Comparison of ENCODE assay signal across 34 mouse cellular contexts in genomic region chr11:82023769-82024168, GRCm38 (mm10). TPM values are rescaled to one million over a fixed set of nuclear protein-coding genes. Genes with fewer than 3 reads are reported as not detected.
DNase-seq lines count a peak whose midpoint lies in the region.
"Had no signal": no experiment of that assay in that cellular context is flagged by ENCODE, and none has a peak within 500 bp of the region (broad histone marks: within the 10 kb centered on the region; RNA-seq: fewer than 3 reads in every experiment).

No protein-coding gene starts in this region.

- H3K27ac ChIP-seq in macrophage: peak overlapping the region; percentile 94
- H3K27ac ChIP-seq: forebrain, embryonic 13.5 days; hindbrain, embryonic 10.5 days; intestine, embryonic 15.5 days; liver, embryonic 13.5 days; midbrain, embryonic 13.5 days; neural tube, embryonic 12.5 days; stomach, postnatal 0 days had no signal

- peak; percentile 26 for DNase-seq in lung, postnatal 36 days
- no peak for DNase-seq in lung, postnatal 25 days (ENCODE audit: low spot score)
- DNase-seq in adrenal gland, postnatal 14 days: peak; percentile 73
- no peak for DNase-seq in urinary bladder, postnatal 25 days (ENCODE audit: low spot score)
- DNase-seq in thymus, postnatal 25 days: no peak
- DNase-seq in spleen, postnatal 4 days (ENCODE audit: low spot score in 2 of 2): no peak
- DNase-seq: cerebellum, adult 8-10 months; cerebellum, postnatal 36 days; heart, postnatal 10 days; kidney, postnatal 25 days; liver, embryonic 13.5 days; lung, embryonic 14.5 days; retina, postnatal 1 day; right cerebral cortex, postnatal 4 days; thymus, adult 2 months had no signal

- H3K36me3 ChIP-seq in macrophage (ENCODE audit: inconsistent target): no peaks in the 10 kb centered on the region
- H3K36me3 ChIP-seq: heart, embryonic 12.5 days; hindbrain, embryonic 10.5 days; intestine, embryonic 15.5 days; liver, embryonic 13.5 days; midbrain, embryonic 13.5 days; neural tube, embryonic 12.5 days had no signal

- 9% methylated on average over 4 of the region's 4 CpGs for WGBS in macrophage (ENCODE audit: missing documents)

- no peaks in the 10 kb centered on the region for H3K79me2 ChIP-seq in macrophage (ENCODE audit: inconsistent target)

- no peak overlapping the region for H3K4me3 ChIP-seq in macrophage (ENCODE audit: inconsistent target)
- H3K4me3 ChIP-seq: forebrain, embryonic 13.5 days; heart, embryonic 12.5 days; hindbrain, embryonic 10.5 days; intestine, embryonic 15.5 days; liver, embryonic 13.5 days; midbrain, embryonic 13.5 days; neural tube, embryonic 12.5 days had no signal

RNA-seq across cellular contexts. Expression of gene Ccl2, which starts 11.6 kb away (rescaled TPM):
- 1.4 and 1.9 TPM in 2 replicates for total RNA-seq in adrenal gland, postnatal 14 days (2021)
- total RNA-seq in macrophage (2018; cell fraction: chromatin; rRNA removed): 1,000 to 10,000 TPM in 1 of 26 experiments, 100 to 1,000 TPM in 20, 10 to 100 TPM in 5; 19.2 to 1,498 (median 228) TPM
- 1,000 to 10,000 TPM in 10 of 26 experiments, 100 to 1,000 TPM in 13, 10 to 100 TPM in 3; 77.3 to 3,885 (median 584) TPM for total RNA-seq in macrophage (2018; cell fraction: cytosol; rRNA removed)
- 1,000 to 10,000 TPM in 12 of 26 experiments, 100 to 1,000 TPM in 13, 10 to 100 TPM in 1; 57.9 to 3,876 (median 952) TPM for total RNA-seq in macrophage (2018; cell fraction: nucleus; rRNA removed)
- polyA plus RNA-seq in macrophage (2018): 58.0 to 939 TPM (median 78.4 TPM) in 3 replicates
- total RNA-seq: left cerebral cortex, postnatal 36 days had no signal
- polyA plus RNA-seq: activated CD4-positive, CD25-positive, alpha-beta regulatory T cell, adult 4 months had no signal

RNA-seq across cellular contexts. Expression of gene Gm17268, which starts 14.6 kb away (rescaled TPM):
- total RNA-seq in adrenal gland, postnatal 14 days (2021): not detected in 2 replicates
- not detected for total RNA-seq in macrophage (2018; cell fraction: chromatin; rRNA removed)
- total RNA-seq in macrophage (2018; cell fraction: cytosol; rRNA removed): not detected
- not detected for total RNA-seq in macrophage (2018; cell fraction: nucleus; rRNA removed)
- not detected in 3 replicates for polyA plus RNA-seq in macrophage (2018)
- total RNA-seq: gastrocnemius, adult 8-10 months; heart, postnatal 10 days; layer of hippocampus, adult 8-10 months; left cerebral cortex, postnatal 36 days; MEL had no signal
- polyA plus RNA-seq: activated CD4-positive, CD25-positive, alpha-beta regulatory T cell, adult 4 months; C2C12; embryonic facial prominence, embryonic 14.5 days; forebrain, embryonic 13.5 days; gonadal fat pad, adult 2 months; heart, embryonic 12.5 days; hindbrain, embryonic 10.5 days; hindbrain, embryonic 16.5 days; intestine, embryonic 15.5 days; kidney, embryonic 14.5 days; limb, embryonic 14.5 days; liver, embryonic 13.5 days; lung, embryonic 14.5 days; midbrain, embryonic 13.5 days; neural tube, embryonic 12.5 days; stomach, postnatal 0 days; thymus, adult 2 months had no signal

RNA-seq across cellular contexts. Expression of gene Ccl7, which starts 21.7 kb away (rescaled TPM):
- not detected in 2 replicates for total RNA-seq in adrenal gland, postnatal 14 days (2021)
- total RNA-seq in macrophage (2018; cell fraction: chromatin; rRNA removed): 1,000 to 10,000 TPM in 1 of 26 experiments, 100 to 1,000 TPM in 21, 10 to 100 TPM in 4; 14.4 to 1,116 (median 244) TPM
- 1,000 to 10,000 TPM in 10 of 26 experiments, 100 to 1,000 TPM in 13, 10 to 100 TPM in 3; 66.4 to 3,319 (median 600) TPM for total RNA-seq in macrophage (2018; cell fraction: cytosol; rRNA removed)
- 1,000 to 10,000 TPM in 13 of 26 experiments, 100 to 1,000 TPM in 12, 10 to 100 TPM in 1; 64.5 to 3,972 (median 989) TPM for total RNA-seq in macrophage (2018; cell fraction: nucleus; rRNA removed)
- polyA plus RNA-seq in macrophage (2018): 66.8 to 1,194 TPM (median 74.2 TPM) in 3 replicates
- total RNA-seq: layer of hippocampus, adult 8-10 months; MEL had no signal
- polyA plus RNA-seq: activated CD4-positive, CD25-positive, alpha-beta regulatory T cell, adult 4 months; forebrain, embryonic 13.5 days; hindbrain, embryonic 10.5 days had no signal

RNA-seq across cellular contexts. Expression of gene Ccl11, which starts 33.9 kb away (rescaled TPM):
- 5.1 and 7.8 TPM in 2 replicates for total RNA-seq in adrenal gland, postnatal 14 days (2021)
- not detected for total RNA-seq in macrophage (2018; cell fraction: chromatin; rRNA removed)
- not detected for total RNA-seq in macrophage (2018; cell fraction: cytosol; rRNA removed)
- 1 to 10 TPM in 1 of 26 experiments, not detected in 25; 1.2 TPM for total RNA-seq in macrophage (2018; cell fraction: nucleus; rRNA removed)
- polyA plus RNA-seq in macrophage (2018): not detected in 3 replicates
- total RNA-seq: layer of hippocampus, adult 8-10 months; MEL had no signal
- polyA plus RNA-seq: activated CD4-positive, CD25-positive, alpha-beta regulatory T cell, adult 4 months; forebrain, embryonic 13.5 days; hindbrain, embryonic 10.5 days; midbrain, embryonic 13.5 days had no signal

RNA-seq across cellular contexts. Expression of gene Asic2, which starts 55.5 kb away (rescaled TPM):
- total RNA-seq in adrenal gland, postnatal 14 days (2021): 1.7 and 2.7 TPM in 2 replicates
- not detected for total RNA-seq in macrophage (2018; cell fraction: chromatin; rRNA removed)
- not detected for total RNA-seq in macrophage (2018; cell fraction: cytosol; rRNA removed)
- not detected for total RNA-seq in macrophage (2018; cell fraction: nucleus; rRNA removed)
- polyA plus RNA-seq in macrophage (2018): not detected in 3 replicates
- total RNA-seq: heart, postnatal 10 days; MEL had no signal
- polyA plus RNA-seq: activated CD4-positive, CD25-positive, alpha-beta regulatory T cell, adult 4 months; C2C12; liver, embryonic 13.5 days had no signal

Comparison
In these comparisons a context has a peak if more than half of its experiments do, and no peak if none do; other contexts are left out.
1. DNase-seq: peak in lung, postnatal 36 days (single experiment) and adrenal gland, postnatal 14 days (single experiment); none in lung, postnatal 25 days (single experiment), urinary bladder, postnatal 25 days (single experiment), thymus, postnatal 25 days (single experiment) and spleen, postnatal 4 days (0 of 2).